Mouse (Mus musculus) G1E (cell line): Measurements from ENCODE around the gene Ptprm. TPM values are rescaled to one million over a fixed set of nuclear protein-coding genes. Genes with fewer than 3 reads are reported as not detected.

Experiments
- ATAC-seq: 2 replicates; pipeline ENCODE4 v1.8.0; 2016; ENCODE audit warnings: mild to moderate bottlenecking; ENCODE audit not compliant: insufficient number of reproducible peaks, poor library complexity, low FRiP score, severe bottlenecking; ENCODE audit errors: extremely low read depth
- DNase-seq: peaks from one replicate; pipeline ENCODE4 v3.0.0; 2012; ENCODE audit warnings: low spot score
- H3K27me3 ChIP-seq: 2 replicates; pipeline ENCODE4 v1.6.1; 2012; ENCODE audit warnings: mild to moderate bottlenecking, low read length, inconsistent platforms; ENCODE audit not compliant: insufficient read depth
- H3K36me3 ChIP-seq: replicated peaks from 2 replicates; pipeline ENCODE3; 2012; ENCODE audit warnings: mild to moderate bottlenecking, inconsistent platforms
- H3K4me1 ChIP-seq: 2 replicates; pipeline ENCODE4 v1.6.1; 2012; ENCODE audit warnings: low read depth, low read length, inconsistent platforms, mixed read lengths; ENCODE audit not compliant: insufficient read depth
- H3K4me3 ChIP-seq: 2 replicates; pipeline ENCODE4 v1.5.1; 2012; ENCODE audit warnings: low read depth, mild to moderate bottlenecking, inconsistent platforms, low read length, moderate library complexity, mixed read lengths
- H3K9me3 ChIP-seq: replicated peaks from 2 replicates; pipeline ENCODE4 v1.6.1; 2012; ENCODE audit warnings: inconsistent platforms
- CTCF ChIP-seq: IDR thresholded peaks from 2 replicates; pipeline ENCODE4 v1.5.1; 2012; ENCODE audit warnings: low read depth, low read length, inconsistent platforms, mixed read lengths
- GATA1 ChIP-seq: IDR thresholded peaks from 2 replicates; pipeline ENCODE4 v1.6.1; 2012; ENCODE audit warnings: borderline replicate concordance, low read length, inconsistent platforms, mixed read lengths
- GATA2 ChIP-seq: IDR thresholded peaks from 2 replicates; pipeline ENCODE4 v1.6.1; 2012; ENCODE audit warnings: low read depth, low read length, inconsistent platforms, borderline replicate concordance
- POLR2AphosphoS5 ChIP-seq: IDR thresholded peaks from 2 replicates; pipeline ENCODE4 v1.6.1; 2012; ENCODE audit warnings: low read depth, low read length, inconsistent platforms; ENCODE audit not compliant: insufficient replicate concordance
- TAL1 ChIP-seq: conservative IDR thresholded peaks from 2 replicates; pipeline ENCODE4 v1.6.1; 2012; ENCODE audit warnings: low read depth, low read length, inconsistent platforms, mixed read lengths
- polyA plus RNA-seq: library from polyadenylated mRNA; stranded (reverse); fragments of >175 nt; gene quantifications from 2 replicates; pipeline ENCODE4 v1.2.3, GENCODE M21; 2012
- total RNA-seq, 2 experiments: library from RNA; stranded (forward) in 1 of 2; stranded (reverse) in 1 of 2; fragments of 200-1000 nt in 1 of 2; fragments of >200 nt in 1 of 2; fragmentation: Nextera tagmentation in 1 of 2; gene quantifications; 2 replicates each; pipeline ENCODE4 v1.2.3; 2014 to 2017

Ptprm gene
- total and polyA plus RNA-seq, 3 experiments = 0.27 TPM; not detected in 2

DNA sequence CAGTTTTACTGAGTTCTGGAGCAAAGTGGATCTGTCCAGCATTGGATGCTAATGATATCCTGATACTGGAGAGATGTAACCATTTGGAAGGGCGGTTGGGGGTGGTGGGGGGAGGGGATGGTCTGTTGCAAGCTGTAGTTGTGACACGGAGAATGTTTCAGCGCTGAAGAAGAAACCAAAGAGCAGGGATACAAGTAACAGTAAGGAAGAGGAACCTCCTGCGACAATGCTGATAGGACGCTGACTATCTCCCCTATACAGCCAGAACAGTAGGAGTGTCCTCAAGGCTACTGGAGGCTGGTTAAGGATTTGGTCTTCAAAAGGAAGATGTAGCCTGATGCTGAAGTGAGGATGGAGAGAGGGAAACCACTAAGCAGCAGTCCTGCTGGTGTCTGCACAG lies 160.5 kb downstream of the Ptprm start:
- Histone ChIP-seq H3K27me3 (no peaks in the 10 kb centered on the region), H3K4me1 (no peaks in the 10 kb centered on the region), H3K4me3 (no peak overlapping the region), H3K36me3 (no peaks in the 10 kb centered on the region), H3K9me3 (peaks cover 52% of the 10 kb centered on the region)
- DNase-seq (no peak), ATAC-seq (no peak)
- TF ChIP-seq CTCF (no peak), GATA2 (no peak), POLR2AphosphoS5 (no peak), GATA1 (no peak), TAL1 (no peak)

DNA sequence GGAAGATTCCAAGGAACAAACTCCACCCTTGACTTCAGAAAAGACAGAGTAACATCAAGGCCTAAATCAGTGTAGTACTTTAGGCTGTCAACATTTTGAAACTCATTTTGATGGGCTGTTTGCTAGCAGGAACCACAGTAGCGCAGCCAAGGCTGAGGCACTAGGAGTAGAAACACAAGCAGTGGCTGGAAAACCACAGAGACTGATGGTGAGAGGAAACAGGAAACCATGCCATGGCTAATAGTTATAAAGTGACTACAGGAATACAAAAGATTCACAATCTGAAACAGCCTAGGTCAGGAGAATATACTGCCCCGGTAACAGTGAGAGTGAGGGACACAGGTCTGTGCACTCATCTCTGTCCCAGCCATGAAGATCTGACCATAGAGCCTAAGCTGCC lies 165.7 kb downstream of the Ptprm start:
- no peak for ATAC-seq
- TF ChIP-seq TAL1 (no peak), GATA2 (no peak), POLR2AphosphoS5 (no peak), CTCF (no peak)
- no peaks in the 10 kb centered on the region for H3K36me3 ChIP-seq

DNA sequence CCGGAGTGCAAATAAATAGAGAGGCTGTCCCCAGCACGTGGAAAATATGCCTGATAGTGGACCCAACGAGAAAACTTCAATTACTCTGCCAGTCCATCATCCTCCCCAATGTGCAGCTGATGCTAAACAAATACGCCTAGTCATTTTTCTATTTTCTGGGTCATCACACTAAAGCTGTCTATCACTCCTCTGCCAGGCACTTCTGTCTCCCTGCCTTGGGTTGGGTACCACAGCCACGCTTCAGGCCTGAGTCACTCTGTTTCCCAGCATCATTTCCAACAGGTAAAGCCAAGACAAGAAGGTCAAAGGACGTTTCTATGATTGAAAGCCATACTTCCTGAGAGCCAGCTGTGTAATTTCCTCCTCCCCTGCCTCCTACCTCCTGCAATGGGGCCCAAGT lies 167.4 kb downstream of the Ptprm start:
- TF ChIP-seq TAL1 = no peak
- no peak for TF ChIP-seq CTCF
- no peaks in the 10 kb centered on the region for H3K36me3 ChIP-seq
- peaks cover 36% of the 10 kb centered on the region for H3K9me3 ChIP-seq
- ATAC-seq (no peak), DNase-seq (no peak)
- H3K27me3 ChIP-seq = no peaks in the 10 kb centered on the region
- no peak overlapping the region for H3K4me3 ChIP-seq
- H3K4me1 ChIP-seq = no peaks in the 10 kb centered on the region

More for the DNA sequence above, 165.7 kb downstream of the Ptprm start:
- H3K4me1 ChIP-seq = no peaks in the 10 kb centered on the region
- no peak overlapping the region for H3K4me3 ChIP-seq
- H3K27me3 ChIP-seq = no peaks in the 10 kb centered on the region
- DNase-seq = no peak
- peaks cover 43% of the 10 kb centered on the region for H3K9me3 ChIP-seq

DNA sequence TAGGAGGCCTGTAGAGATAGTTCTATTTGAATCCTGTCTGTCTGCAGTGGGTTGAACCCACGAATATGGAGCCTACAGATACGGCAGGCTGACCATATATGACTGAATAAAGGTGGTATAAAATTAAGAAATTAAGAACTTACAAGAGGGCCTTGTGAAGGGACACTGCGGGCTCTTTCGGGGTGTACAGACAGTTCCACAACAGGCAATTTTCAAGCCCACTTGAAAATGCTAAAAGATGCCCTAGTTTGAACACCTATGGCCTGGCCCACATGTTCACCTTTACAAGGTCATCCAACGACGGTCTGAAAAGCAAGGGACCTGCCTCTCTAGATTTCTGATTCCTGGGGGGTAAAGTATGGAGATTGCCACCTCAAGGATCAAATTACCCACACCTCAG lies 168.3 kb downstream of the Ptprm start:
- ATAC-seq (no peak), DNase-seq (no peak)
- Histone ChIP-seq H3K4me3 (no peak overlapping the region), H3K36me3 (no peaks in the 10 kb centered on the region), H3K27me3 (no peaks in the 10 kb centered on the region), H3K9me3 (peaks cover 38% of the 10 kb centered on the region), H3K4me1 (no peaks in the 10 kb centered on the region)
- TF ChIP-seq POLR2AphosphoS5 (no peak), CTCF (no peak), GATA1 (no peak), TAL1 (no peak)

DNA sequence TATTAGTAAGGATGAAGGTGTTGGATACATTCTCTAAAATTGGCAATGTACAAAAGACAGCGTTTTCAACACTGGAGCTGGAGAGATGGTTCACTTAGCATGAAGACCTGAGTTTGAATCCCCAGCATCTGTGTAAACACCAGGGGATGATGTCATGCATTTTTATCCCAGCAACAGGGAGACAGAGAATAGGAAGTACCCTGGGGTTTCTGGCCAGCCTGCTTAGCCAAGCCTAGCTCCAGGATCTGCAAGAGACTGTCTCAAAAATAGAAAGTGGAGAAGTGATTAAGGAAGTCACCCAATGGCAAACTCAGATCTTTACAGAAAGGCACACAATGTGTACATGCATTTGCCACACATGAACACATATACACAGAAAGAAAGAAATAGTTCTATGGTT lies 174.8 kb downstream of the Ptprm start:
- no peaks in the 10 kb centered on the region for H3K36me3 ChIP-seq
- H3K4me1 ChIP-seq = no peaks in the 10 kb centered on the region
- TF ChIP-seq POLR2AphosphoS5 (no peak), CTCF (no peak), GATA2 (no peak), GATA1 (no peak), TAL1 (no peak)
- H3K4me3 ChIP-seq = no peak overlapping the region
- DNase-seq (no peak), ATAC-seq (no peak)
- peaks cover 40% of the 10 kb centered on the region for H3K9me3 ChIP-seq
- no peaks in the 10 kb centered on the region for H3K27me3 ChIP-seq

DNA sequence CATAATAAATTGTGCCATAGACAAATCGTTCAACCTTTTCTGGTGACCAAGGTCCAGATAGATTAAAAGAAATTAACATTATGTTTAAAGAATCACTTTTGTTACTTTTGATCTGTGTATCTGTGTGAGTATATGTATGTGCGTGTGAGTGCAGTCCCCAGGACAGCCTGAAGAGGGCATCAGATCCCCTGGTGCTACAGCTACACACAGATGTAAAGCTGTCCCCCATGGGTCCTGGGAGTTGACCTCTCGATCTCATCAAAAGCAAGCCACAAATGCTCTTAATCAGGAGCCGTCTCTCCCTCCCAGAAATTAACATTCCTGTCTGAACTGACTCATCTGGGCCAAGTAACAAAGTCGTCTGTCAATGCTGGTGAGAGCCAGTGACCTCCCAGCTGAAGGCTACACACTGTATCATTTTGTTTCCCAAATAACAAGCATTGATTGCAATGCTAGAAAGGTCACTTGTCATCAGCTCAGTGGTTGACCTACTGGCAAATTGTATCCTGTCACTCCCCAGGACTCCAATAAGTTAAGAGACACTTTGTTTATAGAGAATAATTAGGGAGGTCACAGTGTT lies 175.5 kb downstream of the Ptprm start:
- no peaks in the 10 kb centered on the region for H3K4me1 ChIP-seq
- TF ChIP-seq GATA2 (no peak), GATA1 (no peak), CTCF (no peak), TAL1 (no peak), POLR2AphosphoS5 (no peak)
- H3K9me3 ChIP-seq = peaks cover 40% of the 10 kb centered on the region
- no peak for DNase-seq
- H3K36me3 ChIP-seq = no peaks in the 10 kb centered on the region
- no peak for ATAC-seq
- H3K27me3 ChIP-seq = no peaks in the 10 kb centered on the region
- no peak overlapping the region for H3K4me3 ChIP-seq

DNA sequence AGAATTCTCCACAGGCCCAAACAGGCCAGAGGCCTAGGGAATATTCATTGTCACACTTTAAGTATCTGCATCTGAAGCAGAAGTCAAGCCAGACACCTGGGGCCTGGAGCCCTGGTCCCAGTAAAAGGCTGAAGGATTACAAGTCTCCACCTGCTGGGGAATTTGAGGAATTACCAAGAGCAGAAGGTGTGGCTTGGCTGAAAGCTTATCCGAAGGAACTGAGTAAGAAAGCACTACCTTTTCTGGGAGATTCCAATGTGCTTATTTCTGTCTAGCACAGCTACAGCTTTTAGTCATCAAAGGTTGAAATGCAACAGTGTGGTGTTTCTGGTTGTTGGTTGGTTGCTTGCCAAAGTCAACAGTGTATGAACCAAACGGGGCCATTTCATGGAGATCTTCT lies 178.4 kb downstream of the Ptprm start:
- TF ChIP-seq TAL1 (no peak), GATA2 (no peak), CTCF (no peak), GATA1 (no peak), POLR2AphosphoS5 (no peak)
- DNase-seq = no peak
- Histone ChIP-seq H3K36me3 (no peaks in the 10 kb centered on the region), H3K9me3 (peaks cover 49% of the 10 kb centered on the region), H3K4me1 (no peaks in the 10 kb centered on the region), H3K4me3 (no peak overlapping the region), H3K27me3 (no peaks in the 10 kb centered on the region)
- no peak for ATAC-seq
